Comparison of ENCODE assay signal across 8 mouse cellular contexts in genomic region chr15:84412409-84412808, GRCm38 (mm10). TPM values are rescaled to one million over a fixed set of nuclear protein-coding genes. Genes with fewer than 3 reads are reported as not detected.
DNase-seq lines count a peak whose midpoint lies in the region; ATAC-seq and TF ChIP-seq lines count a peak whose summit lies in the region.

No protein-coding gene starts in this region.

- H3K79me2 ChIP-seq in liver, adult 2 months (ENCODE audit: control insufficient read depth, insufficient read depth, low read length): no peaks in the 10 kb centered on the region

- H3K27ac ChIP-seq in hindbrain, embryonic 10.5 days: peak overlapping the region; percentile 72
- no peak overlapping the region for H3K27ac ChIP-seq in hindbrain, embryonic 14.5 days
- H3K27ac ChIP-seq in embryonic facial prominence, embryonic 13.5 days: peak overlapping the region; percentile 2; the same call in 1 of the 2 replicates
- H3K27ac ChIP-seq in liver, adult 2 months (replicated peaks; ENCODE audit: insufficient read depth, low read depth, low read length): no peak overlapping the region
- H3K27ac ChIP-seq in midbrain, embryonic 11.5 days (ENCODE audit: low read depth, low read length): no peak overlapping the region

- peaks cover 68% of the 10 kb centered on the region for H3K4me1 ChIP-seq in hindbrain, embryonic 10.5 days (replicated peaks)
- peaks cover 23% of the 10 kb centered on the region for H3K4me1 ChIP-seq in hindbrain, embryonic 14.5 days (replicated peaks; ENCODE audit: control insufficient read depth, insufficient read depth, low read length)
- peaks cover 60% of the 10 kb centered on the region for H3K4me1 ChIP-seq in embryonic facial prominence, embryonic 13.5 days
- H3K4me1 ChIP-seq in liver, adult 2 months (ENCODE audit: control insufficient read depth, insufficient read depth, low read length): peaks cover 2% of the 10 kb centered on the region
- H3K4me1 ChIP-seq in midbrain, embryonic 11.5 days (ENCODE audit: control insufficient read depth, insufficient read depth, low read length): peaks cover 40% of the 10 kb centered on the region

- TF ChIP-seq POLR2A in liver, adult 2 months (IDR thresholded peaks at IDR 0.05; ENCODE audit: extremely low read depth, insufficient read depth, low read length): no peak

- 8% methylated on average over 6 of the region's 6 CpGs for WGBS in hindbrain, embryonic 10.5 days
- 15% methylated on average over 6 of the region's 6 CpGs for WGBS in hindbrain, embryonic 14.5 days
- WGBS in embryonic facial prominence, embryonic 13.5 days: 13% methylated on average over 6 of the region's 6 CpGs
- WGBS in liver, adult 2 months: 12% methylated on average over 6 of the region's 6 CpGs
- WGBS in midbrain, embryonic 11.5 days: 16% methylated on average over 6 of the region's 6 CpGs

- H3K4me3 ChIP-seq in hindbrain, embryonic 10.5 days: no peak overlapping the region
- no peak overlapping the region for H3K4me3 ChIP-seq in hindbrain, embryonic 14.5 days (replicated peaks; ENCODE audit: low read length)
- H3K4me3 ChIP-seq in embryonic facial prominence, embryonic 13.5 days: no peak overlapping the region
- H3K4me3 ChIP-seq in liver, adult 2 months (ENCODE audit: insufficient read depth, low read depth, low read length): no peak overlapping the region
- no peak overlapping the region for H3K4me3 ChIP-seq in midbrain, embryonic 11.5 days (ENCODE audit: low read depth, low read length)

- peaks cover 7% of the 10 kb centered on the region for H3K36me3 ChIP-seq in hindbrain, embryonic 10.5 days
- no peaks in the 10 kb centered on the region for H3K36me3 ChIP-seq in hindbrain, embryonic 14.5 days (replicated peaks; ENCODE audit: control insufficient read depth, insufficient read depth)
- H3K36me3 ChIP-seq in embryonic facial prominence, embryonic 13.5 days: no peaks in the 10 kb centered on the region
- no peaks in the 10 kb centered on the region for H3K36me3 ChIP-seq in liver, adult 2 months (ENCODE audit: control insufficient read depth, insufficient read depth, low read length)
- no peaks in the 10 kb centered on the region for H3K36me3 ChIP-seq in midbrain, embryonic 11.5 days (ENCODE audit: control insufficient read depth, insufficient read depth, low read length)

- DNase-seq in hindbrain, embryonic 10.5 days (ENCODE audit: low spot score): no peak
- DNase-seq in hindbrain, embryonic 14.5 days (ENCODE audit: low spot score): no peak
- DNase-seq in Muller cell, postnatal 12 days (ENCODE audit: inconsistent ontology term): peak; percentile 97
- DNase-seq in liver, adult 2 months (ENCODE audit: extremely low read depth, low read depth, low spot score): peak; percentile 82
- peak; percentile 25 for DNase-seq in ovary, postnatal 14 days (ENCODE audit: low spot score)
- no peak for DNase-seq in midbrain, embryonic 11.5 days (ENCODE audit: low spot score, missing footprints)

- H3K4me2 ChIP-seq in hindbrain, embryonic 14.5 days (replicated peaks): no peak overlapping the region
- H3K4me2 ChIP-seq in embryonic facial prominence, embryonic 13.5 days: no peak overlapping the region
- no peak overlapping the region for H3K4me2 ChIP-seq in midbrain, embryonic 11.5 days

- H3K9me3 ChIP-seq in hindbrain, embryonic 10.5 days: peaks cover 7% of the 10 kb centered on the region; the same call in 1 of the 2 replicates
- H3K9me3 ChIP-seq in hindbrain, embryonic 14.5 days (ENCODE audit: control insufficient read depth, low read length): 0 out of 2 replicates have a peak, but pooled peaks cover 4% of the 10 kb centered on the region
- H3K9me3 ChIP-seq in embryonic facial prominence, embryonic 13.5 days: no peaks in the 10 kb centered on the region
- H3K9me3 ChIP-seq in midbrain, embryonic 11.5 days (ENCODE audit: control insufficient read depth, low read length): no peaks in the 10 kb centered on the region; the same call in 1 of the 2 replicates

- H3K9ac ChIP-seq in hindbrain, embryonic 14.5 days: no peak overlapping the region
- H3K9ac ChIP-seq in embryonic facial prominence, embryonic 13.5 days: no peak overlapping the region
- H3K9ac ChIP-seq in liver, adult 2 months (ENCODE audit: low read depth, low read length): no peak overlapping the region
- no peak overlapping the region for H3K9ac ChIP-seq in midbrain, embryonic 11.5 days (ENCODE audit: low read length)

- no peak for ATAC-seq in hindbrain, embryonic 14.5 days (ENCODE audit: low FRiP score)
- 0 out of 2 replicates have a peak, but pooled peaks have one; percentile 29 for ATAC-seq in embryonic facial prominence, embryonic 13.5 days (ENCODE audit: insufficient number of reproducible peaks, insufficient read depth, low FRiP score, low TSS enrichment, low read depth)
- ATAC-seq in hematopoietic stem cell, adult 5-6 weeks (replicated peaks in 1 of 2; ENCODE audit: insufficient read depth in 1 of 2, low FRiP score in 2 of 2, low TSS enrichment in 1 of 2, low read depth in 1 of 2, poor library complexity in 2 of 2, severe bottlenecking in 2 of 2): peak; percentile 94
- no peak for ATAC-seq in midbrain, embryonic 11.5 days (ENCODE audit: low FRiP score)

- no peak for TF ChIP-seq CTCF in liver, adult 2 months (IDR thresholded peaks at IDR 0.05; ENCODE audit: low read depth, low read length)

- peaks cover 71% of the 10 kb centered on the region for H3K27me3 ChIP-seq in hindbrain, embryonic 10.5 days (ENCODE audit: insufficient read depth, poor library complexity, severe bottlenecking)
- H3K27me3 ChIP-seq in hindbrain, embryonic 14.5 days (ENCODE audit: control insufficient read depth, insufficient read depth, low read length): no peaks in the 10 kb centered on the region
- H3K27me3 ChIP-seq in embryonic facial prominence, embryonic 13.5 days: 0 out of 2 replicates have a peak, but pooled peaks cover 10% of the 10 kb centered on the region
- no peaks in the 10 kb centered on the region for H3K27me3 ChIP-seq in liver, adult 2 months (ENCODE audit: control insufficient read depth, insufficient read depth, low read length)
- H3K27me3 ChIP-seq in midbrain, embryonic 11.5 days (ENCODE audit: control insufficient read depth, insufficient read depth, low read length): no peaks in the 10 kb centered on the region

RNA-seq across cellular contexts. Expression of gene Shisal1, which starts 34.5 kb away (rescaled TPM):
- polyA plus RNA-seq in hindbrain, embryonic 10.5 days (2016; fragmentation: Nextera tagmentation; extraction: Ambion mirVana): 4.0 and 5.2 TPM in 2 replicates
- polyA plus RNA-seq in hindbrain, embryonic 14.5 days (2014; fragmentation: Nextera tagmentation; extraction: Ambion mirVana): 13.1 and 15.4 TPM in 2 replicates
- polyA plus RNA-seq in embryonic facial prominence, embryonic 13.5 days (2015; fragmentation: Nextera tagmentation; extraction: Ambion mirVana): 1.3 and 2.4 TPM in 2 replicates
- 0.15 TPM in 1 of 2 replicates, not detected in the other for total RNA-seq in hematopoietic stem cell, adult 5-6 weeks (2017)
- under 0.01 TPM in 1 of 2 replicates, not detected in the other for total RNA-seq in liver, adult 2 months (2014; rRNA removed)
- 0.02 and 0.11 TPM in 2 replicates for polyA plus RNA-seq in liver, adult 2 months (2012; rRNA removed)
- polyA plus RNA-seq in midbrain, embryonic 11.5 days (2014; fragmentation: Nextera tagmentation; extraction: Ambion mirVana): 7.8 and 8.3 TPM in 2 replicates

Comparison
In these comparisons a context has a peak if more than half of its experiments do, and no peak if none do; other contexts are left out.
1. H3K27ac ChIP-seq: peak in hindbrain, embryonic 10.5 days (single experiment) and embryonic facial prominence, embryonic 13.5 days (single experiment); none in hindbrain, embryonic 14.5 days (single experiment), liver, adult 2 months (single experiment) and midbrain, embryonic 11.5 days (single experiment).
2. DNase-seq: peak in Muller cell, postnatal 12 days (single experiment), liver, adult 2 months (single experiment) and ovary, postnatal 14 days (single experiment); none in hindbrain, embryonic 10.5 days (single experiment), hindbrain, embryonic 14.5 days (single experiment) and midbrain, embryonic 11.5 days (single experiment).
3. ATAC-seq: peak in embryonic facial prominence, embryonic 13.5 days (single experiment) and hematopoietic stem cell, adult 5-6 weeks (2 of 2); none in hindbrain, embryonic 14.5 days (single experiment) and midbrain, embryonic 11.5 days (single experiment).